Mouse (Mus musculus) hindbrain, embryonic 14.5 days (tissue): ENCODE results near the gene Ctbs. TPM values are rescaled to one million over a fixed set of nuclear protein-coding genes. Genes with fewer than 3 reads are reported as not detected.
A peak's percentile ranks its signal among the peaks of the same experiment; 100 is the strongest.

ENCODE experiments used
- ATAC-seq: fragments of 200-750 bp; cut with Nextera tagmentation; 2 replicates; pipeline ENCODE4 v1.8.0; 2017; ENCODE audit warnings: moderate number of reproducible peaks, mild to moderate bottlenecking, moderate TSS enrichment, moderate library complexity; ENCODE audit not compliant: low FRiP score
- DNase-seq: peaks from one replicate; pipeline ENCODE4 v3.0.0-alpha.2; 2015; ENCODE audit warnings: low spot score
- H3K27ac ChIP-seq: fragments of 300-500 bp; sonication (generic); 2 replicates; pipeline ENCODE4 v1.5.1; 2014; ENCODE audit warnings: mild to moderate bottlenecking, moderate library complexity
- H3K27me3 ChIP-seq: fragments of 300-500 bp; sonication (generic); 2 replicates; pipeline ENCODE4 v1.6.1; 2014; ENCODE audit warnings: mild to moderate bottlenecking, low read length, mixed read lengths; ENCODE audit not compliant: control insufficient read depth, insufficient read depth
- H3K36me3 ChIP-seq: fragments of 300-500 bp; sonication (generic); replicated peaks from 2 replicates; pipeline ENCODE4 v1.6.1; 2014; ENCODE audit not compliant: control insufficient read depth, insufficient read depth
- H3K4me1 ChIP-seq: fragments of 300-500 bp; sonication (generic); replicated peaks from 2 replicates; pipeline ENCODE4 v1.6.1; 2014; ENCODE audit warnings: antibody characterized with exemption, low read length, mixed read lengths; ENCODE audit not compliant: control insufficient read depth, insufficient read depth
- H3K4me2 ChIP-seq: fragments of 300-500 bp; sonication (generic); replicated peaks from 2 replicates; pipeline ENCODE4 v1.6.1; 2014; ENCODE audit warnings: mild to moderate bottlenecking, moderate library complexity
- H3K4me3 ChIP-seq: fragments of 300-500 bp; sonication (generic); replicated peaks from 2 replicates; pipeline ENCODE4 v1.5.1; 2014; ENCODE audit warnings: mild to moderate bottlenecking, low read length
- H3K9ac ChIP-seq: fragments of 300-500 bp; sonication (generic); 2 replicates; pipeline ENCODE4 v1.6.1; 2014
- H3K9me3 ChIP-seq: fragments of 300-500 bp; sonication (generic); 2 replicates; pipeline ENCODE4 v1.6.1; 2016; ENCODE audit warnings: low read length; ENCODE audit not compliant: control insufficient read depth
- WGBS: fragments of 180-500 bp; shearing (Covaris S2); extraction: QIAGEN DNeasy Blood & Tissue Kit; methylation state at CpG from one replicate; pipeline ENCODE4 v1.1.7; 2014; 5-methylcytosine and 5-hydroxymethylcytosine counted together
- polyA plus RNA-seq: library from polyadenylated mRNA; unstranded; fragments of >200 nt; fragmentation: Nextera tagmentation; extraction: Ambion mirVana; gene quantifications from 2 replicates; pipeline ENCODE4 v1.2.1, GENCODE M21; 2014

Gene Ctbs
- polyA plus RNA-seq, 1 experiment from 2014 or later: 6.4 TPM

- Histone ChIP-seq H3K27me3 (no peaks in the 10 kb centered on the region), H3K4me1 (no peaks in the 10 kb centered on the region), H3K4me2 (no peak overlapping the region), H3K9ac (no peak overlapping the region), H3K36me3 (peaks cover 35% of the 10 kb centered on the region), H3K27ac (no peak overlapping the region), H3K4me3 (no peak overlapping the region), H3K9me3 (no peaks in the 10 kb centered on the region)
- DNase-seq: no peak
- WGBS: 91% methylated on average over 7 of the region's 7 CpGs
- ATAC-seq: no peak
Observed at GRCm38 (mm10) chr3:146440422-146440821, 9.2 kb upstream of the Ctbs start.

GRCm38 (mm10) chr3:146442484-146442883 is 7.1 kb upstream of the Ctbs start:
- H3K4me2 ChIP-seq: no peak overlapping the region
- H3K4me3 ChIP-seq: no peak overlapping the region
- peaks cover 20% of the 10 kb centered on the region for H3K36me3 ChIP-seq
- ATAC-seq (no peak), DNase-seq (no peak)
- no peak overlapping the region for H3K27ac ChIP-seq
- H3K27me3 ChIP-seq: no peaks in the 10 kb centered on the region
- H3K9ac ChIP-seq: no peak overlapping the region
- WGBS: 93% methylated on average over 7 of the region's 7 CpGs
- no peaks in the 10 kb centered on the region for H3K4me1 ChIP-seq
- no peaks in the 10 kb centered on the region for H3K9me3 ChIP-seq

GRCm38 (mm10) chr3:146442936-146443335 is 6.7 kb upstream of the Ctbs start:
- DNase-seq (no peak), ATAC-seq (no peak)
- Histone ChIP-seq H3K4me2 (no peak overlapping the region), H3K4me3 (no peak overlapping the region), H3K9me3 (no peaks in the 10 kb centered on the region), H3K9ac (no peak overlapping the region), H3K27me3 (no peaks in the 10 kb centered on the region), H3K27ac (no peak overlapping the region), H3K4me1 (no peaks in the 10 kb centered on the region), H3K36me3 (peaks cover 15% of the 10 kb centered on the region)
- 93% methylated on average over 8 of the region's 8 CpGs for WGBS

GRCm38 (mm10) chr3:146443380-146443779 is 6.2 kb upstream of the Ctbs start:
- ATAC-seq: no peak
- Histone ChIP-seq H3K4me3 (no peak overlapping the region), H3K27ac (no peak overlapping the region), H3K9me3 (no peaks in the 10 kb centered on the region), H3K9ac (no peak overlapping the region), H3K36me3 (peaks cover 11% of the 10 kb centered on the region), H3K4me1 (no peaks in the 10 kb centered on the region), H3K27me3 (no peaks in the 10 kb centered on the region), H3K4me2 (no peak overlapping the region)
- WGBS: 86% methylated on average over 7 of the region's 7 CpGs
- DNase-seq: no peak

- no peaks in the 10 kb centered on the region for H3K27me3 ChIP-seq
- 91% methylated on average over 7 of the region's 7 CpGs for whole genome bisulfite sequencing
- H3K36me3 ChIP-seq: peaks cover 5% of the 10 kb centered on the region; the same call in 1 of the 2 replicates
- DNase-seq (no peak), ATAC-seq (no peak)
- H3K4me3 ChIP-seq: no peak overlapping the region
- H3K9ac ChIP-seq: no peak overlapping the region
- H3K4me1 ChIP-seq: no peaks in the 10 kb centered on the region
- H3K27ac ChIP-seq: no peak overlapping the region
- no peaks in the 10 kb centered on the region for H3K9me3 ChIP-seq
- H3K4me2 ChIP-seq: no peak overlapping the region
Observed at GRCm38 (mm10) chr3:146444880-146445279, 4.7 kb upstream of the Ctbs start.

GRCm38 (mm10) chr3:146447156-146447555 is 2.4 kb upstream of the Ctbs start:
- H3K9me3 ChIP-seq: no peaks in the 10 kb centered on the region
- no peak overlapping the region for H3K9ac ChIP-seq
- no peak overlapping the region for H3K4me3 ChIP-seq
- WGBS: 97% methylated on average over 5 of the region's 5 CpGs
- no peaks in the 10 kb centered on the region for H3K27me3 ChIP-seq
- DNase-seq (no peak), ATAC-seq (no peak)
- H3K27ac ChIP-seq: no peak overlapping the region
- 0 out of 2 replicates have a peak, but pooled peaks cover 7% of the 10 kb centered on the region for H3K4me1 ChIP-seq
- peaks cover 5% of the 10 kb centered on the region; the same call in 1 of the 2 replicates for H3K36me3 ChIP-seq
- no peak overlapping the region for H3K4me2 ChIP-seq

GRCm38 (mm10) chr3:146447598-146447997 is 2.0 kb upstream of the Ctbs start:
- no peak for ATAC-seq
- WGBS: 94% methylated on average over 3 of the region's 3 CpGs
- Histone ChIP-seq H3K4me1 (0 out of 2 replicates have a peak, but pooled peaks cover 7% of the 10 kb centered on the region), H3K9ac (no peak overlapping the region), H3K4me2 (no peak overlapping the region), H3K27ac (no peak overlapping the region), H3K4me3 (no peak overlapping the region), H3K27me3 (no peaks in the 10 kb centered on the region), H3K36me3 (peaks cover 5% of the 10 kb centered on the region; the same call in 1 of the 2 replicates), H3K9me3 (no peaks in the 10 kb centered on the region)
- no peak for DNase-seq

- Histone ChIP-seq H3K27me3 (no peaks in the 10 kb centered on the region), H3K4me3 (no peak overlapping the region), H3K9ac (no peak overlapping the region), H3K36me3 (peaks cover 5% of the 10 kb centered on the region; the same call in 1 of the 2 replicates), H3K4me1 (0 out of 2 replicates have a peak, but pooled peaks cover 7% of the 10 kb centered on the region), H3K9me3 (no peaks in the 10 kb centered on the region), H3K4me2 (no peak overlapping the region), H3K27ac (no peak overlapping the region)
- 89% methylated on average over 10 of the region's 10 CpGs for WGBS
- DNase-seq (no peak), ATAC-seq (no peak)
Observed at GRCm38 (mm10) chr3:146448372-146448771, 1.2 kb upstream of the Ctbs start.

GRCm38 (mm10) chr3:146448969-146449368 is 626 bp upstream of the Ctbs start:
- Histone ChIP-seq H3K9ac (no peak overlapping the region), H3K27ac (no peak overlapping the region), H3K9me3 (no peaks in the 10 kb centered on the region), H3K4me1 (0 out of 2 replicates have a peak, but pooled peaks cover 7% of the 10 kb centered on the region), H3K4me2 (no peak overlapping the region), H3K36me3 (peaks cover 5% of the 10 kb centered on the region; the same call in 1 of the 2 replicates), H3K4me3 (no peak overlapping the region), H3K27me3 (no peaks in the 10 kb centered on the region)
- no peak for DNase-seq
- WGBS: 79% methylated on average over 6 of the region's 6 CpGs
- ATAC-seq: no peak

- 0% methylated on average over 29 of the region's 29 CpGs for WGBS
- Histone ChIP-seq H3K4me1 (0 out of 2 replicates have a peak, but pooled peaks cover 7% of the 10 kb centered on the region), H3K9me3 (no peaks in the 10 kb centered on the region), H3K27ac (peak overlapping the region; percentile 61; the same call in 1 of the 2 replicates), H3K36me3 (peaks cover 5% of the 10 kb centered on the region; the same call in 1 of the 2 replicates), H3K4me3 (peak overlapping the region; percentile 49), H3K4me2 (peak overlapping the region; percentile 68), H3K27me3 (no peaks in the 10 kb centered on the region), H3K9ac (peak overlapping the region; percentile 63)
- peak; percentile 85 for DNase-seq
- peak; percentile 97 for ATAC-seq
Observed at GRCm38 (mm10) chr3:146450371-146450841, 811 bp downstream of the Ctbs start.
